Mouse (Mus musculus): ENCODE results near the gene Nat8f1. TPM values are rescaled to one million over a fixed set of nuclear protein-coding genes. Genes with fewer than 3 reads are reported as not detected.
A peak's percentile ranks its signal among the peaks of the same experiment; 100 is the strongest.
"Not testable (repeated sequence)": the region's sequence is repeated elsewhere in the genome, so short reads cannot be mapped to it uniquely, and the experiment has no call there.

Nat8f1 gene
- polyA plus RNA-seq, 2 experiments: 4.7 to 6.6 TPM

DNA sequence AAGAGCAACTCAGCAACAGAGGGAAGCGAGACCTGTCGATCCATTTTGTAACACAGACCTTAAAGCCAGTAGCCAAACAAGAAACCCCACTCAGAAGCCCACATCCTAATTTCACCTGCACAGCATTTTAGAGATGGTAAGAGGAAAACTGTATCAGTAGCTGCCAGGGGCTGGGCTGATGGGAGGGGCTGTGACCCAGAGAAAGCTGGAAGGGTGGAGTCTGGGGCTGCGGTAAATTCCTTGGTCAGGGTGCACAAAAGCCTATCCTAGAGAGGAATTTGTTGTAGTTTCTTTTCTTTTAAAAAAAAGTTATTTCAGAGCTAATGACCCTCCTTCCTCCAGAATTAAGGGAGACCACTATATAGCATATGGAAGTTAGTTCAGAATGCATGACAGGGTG lies 27.0 kb upstream of the Nat8f1 start:
- TF ChIP-seq CTCF (IDR thresholded peaks at IDR 0.05; ENCODE audit: low read depth) (no peak), EP300 (IDR thresholded peaks at IDR 0.05; ENCODE audit: low read depth) (no peak)
- DNase-seq (ENCODE audit: low read depth in 3 of 3, low spot score in 3 of 3) (no peak), ATAC-seq (ENCODE audit: insufficient read depth) (no peak)
- no peak overlapping the region for H3K27ac ChIP-seq
- no peaks in the 10 kb centered on the region for H3K27me3 ChIP-seq (ENCODE audit: control insufficient read depth, insufficient read depth, low read length)
- WGBS (ENCODE audit: insufficient replicate concordance): 77% methylated on average over 3 of the region's 3 CpGs
- H3K4me2 ChIP-seq (ENCODE audit: low read depth): no peak overlapping the region
- H3K36me3 ChIP-seq (replicated peaks; ENCODE audit: control insufficient read depth, insufficient read depth, low read depth): peaks cover 40% of the 10 kb centered on the region
- no peaks in the 10 kb centered on the region for H3K9me3 ChIP-seq (ENCODE audit: control insufficient read depth, low read length)
- H3K4me1 ChIP-seq (replicated peaks; ENCODE audit: control insufficient read depth in 2 of 2, insufficient read depth in 2 of 2, low read length in 1 of 2): peaks cover 0 to 8% of the 10 kb centered on the region in 2 experiments; a peak in 2 of 4 replicates
- no peak overlapping the region for H3K4me3 ChIP-seq (ENCODE audit: insufficient read depth in 1 of 2, low read depth in 2 of 2, low read length in 2 of 2)
- H3K9ac ChIP-seq (replicated peaks): no peak overlapping the region

- no peak for DNase-seq (ENCODE audit: low read depth in 3 of 3, low spot score in 3 of 3)
- Histone ChIP-seq H3K27me3 (ENCODE audit: control insufficient read depth, insufficient read depth, low read length) (no peaks in the 10 kb centered on the region), H3K4me3 (ENCODE audit: insufficient read depth in 1 of 2, low read depth in 2 of 2, low read length in 2 of 2) (no peak overlapping the region), H3K9me3 (ENCODE audit: control insufficient read depth, low read length) (no peaks in the 10 kb centered on the region), H3K9ac (replicated peaks) (no peak overlapping the region), H3K27ac (no peak overlapping the region), H3K36me3 (replicated peaks; ENCODE audit: control insufficient read depth, insufficient read depth, low read depth) (peaks cover 7% of the 10 kb centered on the region), H3K4me2 (ENCODE audit: low read depth) (no peak overlapping the region), H3K4me1 (replicated peaks; ENCODE audit: control insufficient read depth in 2 of 2, insufficient read depth in 2 of 2, low read length in 1 of 2) (peaks cover 0 to 14% of the 10 kb centered on the region in 2 experiments; a peak in 3 of 4 replicates)
- WGBS (ENCODE audit: insufficient replicate concordance): 66% methylated on average over 10 of the region's 10 CpGs
- TF ChIP-seq EP300 (IDR thresholded peaks at IDR 0.05; ENCODE audit: low read depth): no peak
- no peak for TF ChIP-seq CTCF (IDR thresholded peaks at IDR 0.05; ENCODE audit: low read depth)
- no peak for ATAC-seq (ENCODE audit: insufficient read depth)
Observed at GRCm38 (mm10) chr6:85938701-85939100, 23.2 kb upstream of the Nat8f1 start.

- Histone ChIP-seq H3K27ac (peak overlapping the region; percentile 34), H3K4me3 (ENCODE audit: insufficient read depth in 1 of 2, low read depth in 2 of 2, low read length in 2 of 2) (peak overlapping the region; percentile 60 to 72), H3K9ac (replicated peaks) (peak overlapping the region; percentile 62), H3K4me2 (ENCODE audit: low read depth) (peak overlapping the region; percentile 63)
- under 1% methylated on average over 48 of the region's 50 CpGs for WGBS (ENCODE audit: insufficient replicate concordance)
- not testable (repeated sequence) for H3K4me1 ChIP-seq (replicated peaks; ENCODE audit: control insufficient read depth in 2 of 2, insufficient read depth in 2 of 2, low read length in 1 of 2); H3K9me3 ChIP-seq (ENCODE audit: control insufficient read depth, low read length); H3K27me3 ChIP-seq (ENCODE audit: control insufficient read depth, insufficient read depth, low read length); H3K36me3 ChIP-seq (replicated peaks; ENCODE audit: control insufficient read depth, insufficient read depth, low read depth)
- ATAC-seq (ENCODE audit: insufficient read depth) (peak; percentile 96), DNase-seq (ENCODE audit: low read depth in 3 of 3, low spot score in 3 of 3) (peak; percentile 57 to 66 (median 60))
- TF ChIP-seq CTCF (IDR thresholded peaks at IDR 0.05; ENCODE audit: low read depth): peak; percentile 58
Observed at GRCm38 (mm10) chr6:85936508-85937465, 21.3 kb upstream of the Nat8f1 start.

DNA sequence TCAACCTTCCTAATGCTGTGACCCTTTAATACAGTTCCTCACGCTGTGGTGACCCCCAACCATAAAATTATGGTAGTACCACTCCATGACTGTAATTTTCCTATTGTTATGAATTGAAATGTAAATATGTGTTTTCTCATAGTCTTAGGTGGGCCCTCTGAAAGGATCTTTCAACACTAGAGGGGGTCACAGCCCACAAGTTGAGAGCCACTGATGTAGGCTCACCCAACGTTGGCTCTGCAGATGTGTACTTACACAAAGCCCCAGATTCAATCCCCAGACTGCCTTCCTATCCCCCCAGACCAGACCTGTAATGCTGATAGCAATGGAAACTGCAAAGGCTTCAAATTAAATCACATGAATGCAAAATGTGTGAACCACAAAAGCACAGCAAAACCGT lies 20.2 kb upstream of the Nat8f1 start:
- Histone ChIP-seq H3K4me3 (ENCODE audit: insufficient read depth in 1 of 2, low read depth in 2 of 2, low read length in 2 of 2) (no peak overlapping the region), H3K27ac (no peak overlapping the region), H3K9me3 (ENCODE audit: control insufficient read depth, low read length) (no peaks in the 10 kb centered on the region), H3K9ac (replicated peaks) (no peak overlapping the region), H3K4me2 (ENCODE audit: low read depth) (no peak overlapping the region), H3K4me1 (replicated peaks; ENCODE audit: control insufficient read depth in 2 of 2, insufficient read depth in 2 of 2, low read length in 1 of 2) (peaks cover 0 to 9% of the 10 kb centered on the region in 2 experiments; a peak in 3 of 4 replicates), H3K27me3 (ENCODE audit: control insufficient read depth, insufficient read depth, low read length) (no peaks in the 10 kb centered on the region), H3K36me3 (replicated peaks; ENCODE audit: control insufficient read depth, insufficient read depth, low read depth) (no peaks in the 10 kb centered on the region)
- ATAC-seq (ENCODE audit: insufficient read depth) (no peak), DNase-seq (ENCODE audit: low read depth in 3 of 3, low spot score in 3 of 3) (no peak)
- WGBS (ENCODE audit: insufficient replicate concordance): 51% methylated on average over 3 of the region's 3 CpGs
- TF ChIP-seq CTCF (IDR thresholded peaks at IDR 0.05; ENCODE audit: low read depth) (peak; percentile 25; the same call in 1 of the 2 replicates), EP300 (IDR thresholded peaks at IDR 0.05; ENCODE audit: low read depth) (no peak)

- Histone ChIP-seq H3K4me1 (replicated peaks; ENCODE audit: control insufficient read depth in 2 of 2, insufficient read depth in 2 of 2, low read length in 1 of 2) (peaks cover 0 to 9% of the 10 kb centered on the region in 2 experiments; a peak in 3 of 4 replicates), H3K36me3 (replicated peaks; ENCODE audit: control insufficient read depth, insufficient read depth, low read depth) (no peaks in the 10 kb centered on the region; the same call in 1 of the 2 replicates), H3K4me2 (ENCODE audit: low read depth) (no peak overlapping the region), H3K27ac (no peak overlapping the region), H3K9ac (replicated peaks) (no peak overlapping the region), H3K9me3 (ENCODE audit: control insufficient read depth, low read length) (no peaks in the 10 kb centered on the region), H3K4me3 (ENCODE audit: insufficient read depth in 1 of 2, low read depth in 2 of 2, low read length in 2 of 2) (no peak overlapping the region), H3K27me3 (ENCODE audit: control insufficient read depth, insufficient read depth, low read length) (no peaks in the 10 kb centered on the region)
- ATAC-seq (ENCODE audit: insufficient read depth): no peak
- 56% methylated on average over 8 of the region's 8 CpGs for WGBS (ENCODE audit: insufficient replicate concordance)
- DNase-seq (ENCODE audit: low read depth in 3 of 3, low spot score in 3 of 3): no peak
- TF ChIP-seq EP300 (IDR thresholded peaks at IDR 0.05; ENCODE audit: low read depth): no peak
- no peak for TF ChIP-seq CTCF (IDR thresholded peaks at IDR 0.05; ENCODE audit: low read depth)
Observed at GRCm38 (mm10) chr6:85934047-85934446, 18.6 kb upstream of the Nat8f1 start.

Measured in liver, embryonic 14.5 days (tissue).